Mouse (Mus musculus) splenic B cell, adult 2 months (primary cell): ENCODE results near the gene Ptprg.

Source experiments
- DNase-seq: peaks from one replicate; pipeline ENCODE4 v3.0.0-alpha.2; 2011; ENCODE audit warnings: low read depth, low spot score
- H3K27me3 ChIP-seq: 2 replicates; pipeline ENCODE4 v1.6.1; 2012; ENCODE audit warnings: mild to moderate bottlenecking, low read length, moderate library complexity, mixed read lengths; ENCODE audit not compliant: control insufficient read depth, poor library complexity, insufficient read depth, severe bottlenecking
- H3K36me3 ChIP-seq: 2 replicates; pipeline ENCODE4 v1.6.1; 2012; ENCODE audit warnings: mild to moderate bottlenecking, low read length, moderate library complexity, mixed read lengths; ENCODE audit not compliant: control insufficient read depth, poor library complexity, insufficient read depth, severe bottlenecking

Gene Ptprg

DNA sequence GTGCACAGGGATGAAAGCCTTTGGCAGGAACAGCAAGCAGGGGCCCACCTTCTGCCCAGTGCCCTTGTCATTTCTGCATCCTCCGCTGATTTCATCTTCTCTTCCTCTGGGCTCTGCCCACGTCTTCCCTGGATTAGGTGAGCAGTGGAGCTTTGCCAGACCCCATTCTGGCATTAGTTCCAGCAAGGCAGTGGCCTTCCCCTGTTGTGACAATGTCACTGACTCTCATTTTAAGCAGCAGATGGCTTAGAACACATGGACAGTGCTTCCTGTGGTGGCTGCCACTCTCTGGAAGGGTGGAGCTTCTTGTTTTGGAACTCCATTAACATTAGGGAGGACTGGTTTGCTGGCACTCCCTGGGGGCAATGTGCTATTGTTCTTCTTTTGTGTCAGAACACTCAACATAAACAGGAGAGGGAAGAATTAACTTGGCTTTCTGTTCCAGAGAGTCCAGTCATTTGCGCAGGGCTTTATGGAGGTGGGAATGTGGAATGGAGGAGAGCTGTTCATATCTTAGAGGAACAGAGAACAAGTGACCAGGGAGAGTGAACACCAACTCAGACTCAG lies 119.7 kb downstream of the Ptprg start:
- Histone ChIP-seq H3K27me3 (no peaks in the 10 kb centered on the region), H3K36me3 (no peaks in the 10 kb centered on the region)
- DNase-seq: no peak

DNA sequence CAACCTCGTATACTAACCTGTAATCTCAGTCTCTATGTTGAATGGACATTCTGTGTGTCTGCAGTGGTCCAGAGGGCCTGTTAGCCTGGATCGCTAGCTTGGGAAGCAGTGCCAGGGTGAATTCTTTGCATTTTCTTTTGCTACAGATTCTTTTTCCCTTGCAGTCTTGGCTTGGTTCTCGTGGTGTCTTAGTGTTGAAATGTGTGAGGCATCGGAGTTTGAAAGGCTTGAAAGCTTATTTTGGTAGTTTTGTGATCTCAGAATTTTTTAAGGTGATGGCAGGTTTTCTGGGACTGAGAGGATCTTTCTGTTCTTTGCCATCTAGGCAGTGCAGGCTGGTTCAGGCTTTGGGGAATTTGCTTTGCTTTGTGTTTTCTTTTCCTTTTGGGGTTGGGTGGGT lies 124.9 kb downstream of the Ptprg start:
- Histone ChIP-seq H3K27me3 (no peaks in the 10 kb centered on the region), H3K36me3 (no peaks in the 10 kb centered on the region)
- DNase-seq: no peak

DNA sequence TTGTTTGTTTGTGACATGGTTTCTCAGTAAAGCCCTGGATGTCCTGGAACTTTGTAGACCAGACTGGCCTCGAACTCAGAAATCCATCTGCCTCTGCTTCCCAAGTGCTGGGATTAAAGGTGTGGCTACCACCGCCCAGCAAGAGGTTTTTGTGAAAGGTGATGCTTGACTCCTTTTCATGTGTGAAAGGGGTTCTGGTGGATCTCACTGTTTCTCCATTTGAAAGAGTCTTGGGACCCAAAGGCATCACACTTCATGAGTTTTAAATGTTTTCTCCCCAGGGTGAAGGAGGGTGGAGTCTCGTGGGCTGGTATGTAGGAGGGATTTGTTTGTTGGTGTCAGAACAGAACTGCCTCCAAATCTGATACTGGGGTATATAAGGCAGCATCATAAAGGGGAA lies 126.4 kb downstream of the Ptprg start:
- no peaks in the 10 kb centered on the region for H3K36me3 ChIP-seq
- no peak for DNase-seq

DNA sequence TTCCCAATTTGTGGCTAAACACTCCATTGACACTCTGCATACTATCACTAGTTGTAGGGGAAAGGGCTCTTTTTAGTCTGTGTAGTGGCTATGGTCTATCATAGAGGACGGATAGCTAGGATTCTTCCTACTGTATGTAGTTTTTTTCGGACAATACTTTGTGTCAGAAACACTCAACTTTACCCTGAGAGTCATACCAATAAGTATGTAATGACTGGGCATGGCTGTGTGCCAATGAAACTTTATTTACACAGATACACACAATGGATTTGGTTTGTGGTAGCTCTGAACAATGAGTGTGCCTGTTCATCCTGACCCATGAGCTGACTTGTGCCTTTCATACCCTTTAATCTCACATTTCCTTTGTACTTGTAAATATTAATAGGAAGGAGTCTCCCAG lies 127.3 kb downstream of the Ptprg start:
- no peaks in the 10 kb centered on the region for H3K27me3 ChIP-seq
- no peak for DNase-seq
- H3K36me3 ChIP-seq: no peaks in the 10 kb centered on the region

More for the DNA sequence above, 126.4 kb downstream of the Ptprg start:
- H3K27me3 ChIP-seq: no peaks in the 10 kb centered on the region

DNA sequence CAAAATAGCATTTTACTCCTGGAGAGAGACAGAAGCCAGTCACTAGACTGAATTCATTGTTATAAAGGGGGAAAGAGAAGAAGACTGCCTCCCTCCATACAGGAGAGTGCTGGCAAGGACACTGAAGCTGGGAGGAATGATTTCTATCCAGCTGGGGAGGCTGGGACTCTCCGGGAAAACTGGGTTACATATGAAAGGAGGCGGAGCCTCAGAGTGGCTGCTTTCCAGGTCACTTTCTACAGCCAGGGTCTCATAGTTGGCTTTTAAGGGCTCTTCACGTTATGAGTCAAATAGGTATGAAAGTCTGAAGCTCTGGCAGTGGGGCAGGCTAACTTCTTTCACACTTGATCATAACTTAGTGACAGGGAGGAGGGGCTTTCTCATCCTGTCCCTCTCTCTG lies 129.1 kb downstream of the Ptprg start:
- DNase-seq: no peak
- H3K36me3 ChIP-seq: no peaks in the 10 kb centered on the region
- no peaks in the 10 kb centered on the region for H3K27me3 ChIP-seq

DNA sequence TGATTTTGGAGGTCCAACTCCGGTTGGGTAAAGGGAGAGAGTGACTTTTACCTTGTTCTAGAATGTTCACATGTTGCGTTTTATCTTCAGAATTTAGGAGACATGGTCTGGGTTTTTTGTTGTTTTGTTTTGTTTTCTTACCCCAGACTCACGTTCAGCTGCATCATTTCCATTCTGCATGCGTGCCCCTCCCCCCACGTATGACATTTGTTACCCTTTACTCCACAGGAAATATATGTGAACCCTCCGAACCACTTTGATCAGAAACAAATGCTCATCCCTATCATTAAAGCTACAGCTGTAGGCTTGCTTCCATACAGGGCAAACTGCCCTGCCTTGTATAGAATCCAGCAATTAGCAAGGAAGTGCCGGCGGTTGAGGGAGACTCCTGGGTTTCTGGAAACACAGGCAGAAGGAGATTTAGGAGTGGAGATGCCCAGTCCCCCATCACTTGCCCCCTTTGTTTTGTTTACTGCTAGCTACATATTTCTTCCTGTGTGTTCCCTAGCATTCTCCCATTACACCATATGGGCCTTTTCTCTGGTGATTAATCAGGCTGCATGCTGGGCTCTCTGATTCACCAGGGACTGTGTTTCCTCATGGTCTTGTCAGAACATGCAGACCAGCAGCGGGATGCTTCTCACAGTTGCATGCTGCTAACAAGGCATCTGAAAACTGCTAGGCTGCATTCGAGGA lies 130.2 kb downstream of the Ptprg start:
- Histone ChIP-seq H3K27me3 (no peaks in the 10 kb centered on the region), H3K36me3 (no peaks in the 10 kb centered on the region)
- no peak for DNase-seq

DNA sequence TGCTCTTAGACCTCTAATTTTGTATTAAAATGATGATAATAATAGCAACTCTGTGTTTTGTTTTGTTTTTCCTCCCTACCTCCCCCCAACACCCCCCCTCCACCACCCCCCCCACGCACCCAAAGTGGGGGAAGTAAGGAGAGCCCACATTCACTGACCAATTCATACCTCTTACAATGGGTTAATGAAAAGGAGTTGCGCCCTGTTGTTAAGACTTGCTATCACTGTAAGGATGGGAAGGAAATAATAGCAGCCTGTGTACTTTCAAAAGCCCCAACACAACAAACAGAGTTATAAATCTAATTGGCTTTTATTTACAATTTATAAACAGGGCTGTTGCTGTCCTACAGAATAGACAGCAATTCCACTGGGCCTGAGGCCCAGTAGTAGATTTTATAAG lies 130.8 kb downstream of the Ptprg start:
- Histone ChIP-seq H3K27me3 (no peaks in the 10 kb centered on the region), H3K36me3 (no peaks in the 10 kb centered on the region)
- DNase-seq: no peak

DNA sequence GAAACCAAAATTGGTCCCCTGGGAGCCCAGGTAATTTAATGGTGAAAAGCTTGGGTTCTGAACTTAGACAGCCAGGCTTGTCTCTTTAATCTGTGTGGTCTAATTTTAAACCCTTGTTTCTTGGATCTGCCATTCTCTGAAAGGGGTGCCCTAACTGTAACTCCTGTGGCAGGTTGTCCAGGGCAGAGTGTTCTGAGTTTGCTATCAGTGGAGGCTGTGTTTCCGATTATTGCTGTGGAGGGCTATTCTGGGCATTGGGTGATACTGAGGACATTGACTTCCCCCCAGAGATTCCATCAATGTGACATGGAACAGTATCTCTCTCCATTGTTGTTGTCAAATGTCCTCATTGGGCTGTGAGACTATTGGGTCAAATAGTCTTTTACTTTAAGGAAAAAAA lies 134.2 kb downstream of the Ptprg start:
- no peak for DNase-seq
- Histone ChIP-seq H3K27me3 (no peaks in the 10 kb centered on the region), H3K36me3 (no peaks in the 10 kb centered on the region)

DNA sequence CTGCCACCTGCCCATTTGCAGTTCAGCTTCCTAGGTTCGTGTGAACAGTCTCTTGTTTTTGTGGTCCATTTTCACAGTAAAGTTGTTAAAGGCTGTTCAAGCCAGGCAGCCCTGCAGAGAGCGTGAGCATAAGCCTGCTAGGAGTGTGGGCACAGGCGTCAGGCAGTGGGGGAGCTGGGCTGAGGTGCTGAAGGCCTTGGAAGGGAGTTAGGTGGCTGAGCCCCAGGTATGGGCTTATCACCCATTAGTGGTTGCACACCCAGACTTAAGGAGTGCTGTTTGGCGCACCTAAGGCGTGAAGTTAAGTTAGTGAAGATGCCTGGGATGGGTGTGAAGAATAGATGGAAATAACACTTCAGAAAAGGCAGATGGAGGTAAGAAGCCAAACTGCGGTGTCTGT lies 134.8 kb downstream of the Ptprg start:
- no peaks in the 10 kb centered on the region for H3K36me3 ChIP-seq
- no peak for DNase-seq
- no peaks in the 10 kb centered on the region for H3K27me3 ChIP-seq

DNA sequence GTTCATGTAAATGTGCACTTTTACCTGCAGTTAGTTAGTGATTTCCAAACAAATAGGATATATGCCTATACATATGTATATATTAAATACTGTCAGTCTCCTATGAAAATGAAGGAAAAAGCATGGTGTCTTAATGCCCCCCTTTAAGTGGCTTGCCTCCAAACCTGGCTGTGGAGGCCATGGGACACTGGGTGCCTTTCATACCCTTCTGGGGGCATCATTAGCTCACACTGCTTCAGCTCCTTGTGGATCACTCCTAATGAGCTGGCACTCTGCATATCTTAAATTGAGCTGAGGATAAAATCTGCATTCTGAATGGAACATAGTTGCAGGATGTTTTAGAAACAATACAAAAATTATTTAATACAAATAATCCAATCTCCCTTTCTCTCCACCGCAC lies 136.7 kb downstream of the Ptprg start:
- Histone ChIP-seq H3K36me3 (no peaks in the 10 kb centered on the region), H3K27me3 (no peaks in the 10 kb centered on the region)
- DNase-seq: no peak

DNA sequence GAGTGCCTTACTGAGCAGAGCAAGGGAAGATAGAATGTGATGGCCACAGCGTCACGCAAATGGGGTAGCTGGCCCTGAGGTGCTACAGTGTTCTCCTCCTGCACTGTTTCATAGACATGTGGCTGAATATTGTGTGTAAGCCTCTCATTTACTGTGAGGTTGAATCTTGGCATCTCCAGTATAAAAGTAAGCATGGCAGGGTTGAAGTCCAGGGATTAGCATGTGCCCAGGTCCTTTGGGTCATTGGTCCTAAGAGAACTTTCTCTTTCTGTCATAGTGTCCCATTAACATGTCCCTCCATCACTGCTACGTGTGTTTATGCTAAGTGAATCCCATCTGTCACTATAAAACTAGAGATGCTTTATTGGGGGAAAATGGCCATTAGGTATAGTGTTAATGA lies 138.2 kb downstream of the Ptprg start:
- no peak for DNase-seq
- Histone ChIP-seq H3K36me3 (no peaks in the 10 kb centered on the region), H3K27me3 (no peaks in the 10 kb centered on the region)

DNA sequence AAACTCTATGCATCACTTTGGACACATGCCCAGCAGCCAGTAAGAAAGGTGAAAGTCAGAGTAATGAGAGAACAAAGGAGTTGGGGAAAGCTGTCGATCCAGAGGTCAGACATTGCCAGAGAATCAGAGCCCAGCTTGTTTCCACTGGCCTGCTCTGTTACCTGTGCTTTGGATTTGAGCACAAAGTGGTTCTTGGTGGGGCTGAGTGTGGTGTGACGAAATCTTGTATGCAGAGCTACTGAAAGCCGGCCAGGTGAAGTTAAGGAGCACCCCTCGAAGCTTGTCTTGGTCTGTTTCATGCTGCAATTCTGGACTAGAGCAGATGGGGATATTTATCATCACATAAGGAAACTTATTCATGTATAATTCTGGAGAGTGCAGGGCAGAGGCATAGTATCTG lies 145.5 kb downstream of the Ptprg start:
- no peaks in the 10 kb centered on the region for H3K36me3 ChIP-seq
- no peak for DNase-seq
- H3K27me3 ChIP-seq: no peaks in the 10 kb centered on the region

DNA sequence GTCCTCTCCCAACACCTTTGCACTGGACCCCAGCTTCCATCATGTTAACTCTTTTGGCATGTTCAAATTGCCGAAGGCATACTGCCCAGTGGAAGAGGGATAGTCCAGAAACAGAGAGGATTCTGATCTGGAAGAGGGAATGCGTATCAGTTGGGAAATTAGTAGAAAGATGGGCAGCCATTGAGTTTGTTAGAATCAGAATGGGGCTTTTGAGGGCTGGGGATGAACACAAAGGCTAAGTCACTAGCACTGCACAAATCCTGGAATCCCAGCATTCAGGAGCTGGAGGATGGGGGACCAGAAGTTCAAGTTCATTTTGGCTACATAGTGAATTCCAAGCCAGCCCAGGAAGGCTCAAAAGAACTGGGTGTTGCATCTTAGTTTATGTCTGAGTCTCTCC lies 146.3 kb downstream of the Ptprg start:
- no peaks in the 10 kb centered on the region for H3K36me3 ChIP-seq
- H3K27me3 ChIP-seq: no peaks in the 10 kb centered on the region
- DNase-seq: no peak

DNA sequence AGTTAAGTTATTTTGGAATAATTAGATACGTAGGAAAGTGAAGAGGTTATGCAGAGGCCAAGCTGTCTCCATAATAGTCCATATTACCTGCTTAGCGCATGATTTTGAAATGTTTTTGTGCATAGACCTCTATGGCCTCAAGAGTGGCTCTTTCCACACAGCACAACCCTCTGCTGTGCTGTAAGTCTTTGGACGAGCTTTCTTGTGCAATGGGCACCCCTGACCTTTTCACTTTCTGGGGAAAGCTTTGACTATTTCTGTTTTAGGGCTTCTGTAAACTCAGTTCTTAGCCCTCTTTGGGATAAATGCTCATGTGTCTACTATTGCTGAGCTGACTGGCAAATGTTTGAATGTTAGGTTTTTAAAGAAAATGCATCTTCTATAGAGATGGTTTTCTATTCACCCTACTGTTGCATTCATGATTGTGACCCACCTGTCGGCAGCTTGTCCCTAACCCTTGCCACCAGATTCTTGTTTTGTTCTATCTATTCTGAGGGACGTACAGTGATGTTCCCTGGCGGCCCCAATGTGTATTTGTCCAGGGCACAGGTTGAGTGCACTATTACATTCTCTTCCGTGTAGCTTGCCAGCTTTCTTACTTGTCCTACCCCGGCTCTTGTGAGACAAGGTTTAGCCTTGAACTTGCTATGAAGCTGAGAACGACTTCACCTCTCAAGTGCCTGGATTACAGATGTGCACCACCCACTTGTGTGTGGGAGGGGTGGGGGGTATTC lies 148.4 kb downstream of the Ptprg start:
- no peaks in the 10 kb centered on the region for H3K27me3 ChIP-seq
- H3K36me3 ChIP-seq: no peaks in the 10 kb centered on the region
- no peak for DNase-seq

DNA sequence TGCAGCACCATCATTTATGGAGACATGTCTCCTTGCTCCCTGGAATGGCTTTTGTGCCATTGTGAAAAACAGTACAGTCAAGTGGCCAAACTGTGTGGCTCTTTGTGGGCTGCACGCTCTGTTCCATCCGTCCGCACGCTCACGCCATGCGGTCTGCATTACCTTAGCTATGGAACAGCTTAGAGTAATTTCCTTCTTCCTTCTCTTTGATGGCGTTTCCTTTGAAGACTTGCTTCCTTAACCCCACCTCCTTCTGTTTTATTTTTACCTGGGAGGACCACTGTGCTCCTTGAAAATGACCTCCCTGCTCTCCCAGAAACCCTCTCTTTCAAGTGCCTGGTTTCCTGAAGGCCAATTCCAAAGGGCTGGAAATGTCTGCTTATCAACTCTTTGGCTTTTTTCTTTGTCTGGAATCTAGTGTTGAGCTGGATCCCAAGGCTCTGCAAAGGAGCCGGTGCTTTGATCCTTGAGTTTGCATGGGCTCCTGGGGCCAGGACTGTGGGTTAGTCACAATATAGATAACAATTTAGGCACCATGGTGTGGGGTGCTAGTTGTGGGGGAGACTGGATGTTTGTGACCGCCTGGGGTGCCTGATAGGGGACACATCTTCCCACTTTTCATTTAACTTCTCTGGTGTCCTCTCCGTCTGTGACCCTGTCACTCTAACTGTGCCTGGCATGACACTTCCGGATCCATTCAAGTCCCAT lies 149.6 kb downstream of the Ptprg start:
- no peaks in the 10 kb centered on the region for H3K27me3 ChIP-seq

More for the DNA sequence above, 149.6 kb downstream of the Ptprg start:
- H3K36me3 ChIP-seq: no peaks in the 10 kb centered on the region
- no peak for DNase-seq
